Mouse (Mus musculus) midbrain, postnatal 0 days (tissue): ENCODE measurements at regions not wholly inside any gene's neighbourhood (a gene's known extent, or its start where the extent isn't known, plus 50 kb on each side); places are given as distances from the start of the nearest gene placed in this dataset.

Experiments
- ATAC-seq: fragments of 200-750 bp; cut with Nextera tagmentation; 2 replicates; pipeline ENCODE4 v1.8.0; 2017; ENCODE audit warnings: moderate number of reproducible peaks, mild to moderate bottlenecking, moderate TSS enrichment, moderate library complexity; ENCODE audit not compliant: low FRiP score
- DNase-seq: peaks from one replicate; pipeline ENCODE4 v3.0.0-alpha.2; 2015; ENCODE audit warnings: low spot score
- H3K27ac ChIP-seq: fragments of 300-500 bp; sonication (generic); 2 replicates; pipeline ENCODE4 v1.5.1; 2014; ENCODE audit warnings: low read depth, mild to moderate bottlenecking, low read length, mixed read lengths
- H3K27me3 ChIP-seq: fragments of 300-500 bp; sonication (generic); 2 replicates; pipeline ENCODE4 v1.6.1; 2014; ENCODE audit warnings: low read length, control low read depth, mixed read lengths; ENCODE audit not compliant: insufficient read depth
- H3K36me3 ChIP-seq: fragments of 300-500 bp; sonication (generic); 2 replicates; pipeline ENCODE4 v1.6.1; 2014; ENCODE audit warnings: low read length, control low read depth, mixed read lengths; ENCODE audit not compliant: insufficient read depth
- H3K4me1 ChIP-seq: fragments of 300-500 bp; sonication (generic); 2 replicates; pipeline ENCODE4 v1.6.1; 2014; ENCODE audit warnings: mild to moderate bottlenecking, control low read depth, antibody characterized with exemption, low read length, mixed read lengths; ENCODE audit not compliant: insufficient read depth
- H3K4me2 ChIP-seq: fragments of 300-500 bp; sonication (generic); 2 replicates; pipeline ENCODE4 v1.6.1; 2014; ENCODE audit warnings: low read depth, mild to moderate bottlenecking, low read length, mixed read lengths; ENCODE audit not compliant: poor library complexity, severe bottlenecking
- H3K4me3 ChIP-seq: fragments of 300-500 bp; sonication (generic); 2 replicates; pipeline ENCODE4 v1.5.1; 2014; ENCODE audit warnings: low read depth, mild to moderate bottlenecking, low read length, moderate library complexity
- H3K9ac ChIP-seq: fragments of 300-500 bp; sonication (generic); replicated peaks from 2 replicates; pipeline ENCODE4 v1.6.1; 2014; ENCODE audit warnings: mild to moderate bottlenecking, low read length, moderate library complexity, mixed read lengths; ENCODE audit not compliant: poor library complexity, severe bottlenecking
- H3K9me3 ChIP-seq: fragments of 300-500 bp; sonication (generic); 2 replicates; pipeline ENCODE4 v1.6.1; 2016; ENCODE audit warnings: low read length, control low read depth
- CTCF ChIP-seq: IDR thresholded peaks from 2 replicates; pipeline ENCODE4 v1.5.1; 2016; ENCODE audit warnings: antibody characterized with exemption, mild to moderate bottlenecking
- WGBS: fragments of 180-500 bp; shearing (Covaris S2); extraction: QIAGEN DNeasy Blood & Tissue Kit; methylation state at CpG from one replicate; pipeline ENCODE4 v1.1.7; 2014; 5-methylcytosine and 5-hydroxymethylcytosine counted together

- DNase-seq, result no peak
- H3K27ac ChIP-seq, result no peak overlapping the region
- H3K36me3 ChIP-seq, result no peaks in the 10 kb centered on the region
- WGBS, result 96% methylated on average over 2 of the region's 2 CpGs
- H3K27me3 ChIP-seq, result no peaks in the 10 kb centered on the region
- no peaks in the 10 kb centered on the region for H3K9me3 ChIP-seq
- no peaks in the 10 kb centered on the region for H3K4me1 ChIP-seq
- H3K4me2 ChIP-seq, result no peak overlapping the region
- no peak for TF ChIP-seq CTCF
- H3K4me3 ChIP-seq, result no peak overlapping the region
- no peak overlapping the region for H3K9ac ChIP-seq
- no peak for ATAC-seq
These were observed 130.8 kb upstream of the Thbs1 start for GRCm38 (mm10) chr2:117980856-117981255.

- Histone ChIP-seq H3K27me3 (no peaks in the 10 kb centered on the region), H3K27ac (no peak overlapping the region), H3K9ac (no peak overlapping the region), H3K4me1 (no peaks in the 10 kb centered on the region), H3K4me2 (no peak overlapping the region), H3K9me3 (no peaks in the 10 kb centered on the region), H3K4me3 (no peak overlapping the region), H3K36me3 (no peaks in the 10 kb centered on the region)
- 91% methylated on average over 5 of the region's 5 CpGs for WGBS
- no peak for TF ChIP-seq CTCF
- ATAC-seq (no peak), DNase-seq (no peak)
These were observed 127.1 kb upstream of the Thbs1 start for GRCm38 (mm10) chr2:117984569-117984968.

- H3K4me2 ChIP-seq, result no peak overlapping the region
- DNase-seq, result no peak
- no peaks in the 10 kb centered on the region for H3K9me3 ChIP-seq
- TF ChIP-seq CTCF, result no peak
- H3K36me3 ChIP-seq, result no peaks in the 10 kb centered on the region
- WGBS, result 66% methylated on average over 10 of the region's 10 CpGs
- H3K4me1 ChIP-seq, result no peaks in the 10 kb centered on the region
- H3K27me3 ChIP-seq, result no peaks in the 10 kb centered on the region
- no peak overlapping the region for H3K27ac ChIP-seq
- H3K4me3 ChIP-seq, result no peak overlapping the region
- H3K9ac ChIP-seq, result no peak overlapping the region
- no peak for ATAC-seq
These were observed 124.1 kb upstream of the Thbs1 start for GRCm38 (mm10) chr2:117987426-117988215.

GRCm38 (mm10) chr2:117988396-117989173 lies 123.1 kb upstream of the Thbs1 start:
- no peak for TF ChIP-seq CTCF
- Histone ChIP-seq H3K27me3 (no peaks in the 10 kb centered on the region), H3K4me3 (no peak overlapping the region), H3K27ac (no peak overlapping the region), H3K4me2 (no peak overlapping the region), H3K9me3 (no peaks in the 10 kb centered on the region), H3K36me3 (no peaks in the 10 kb centered on the region), H3K4me1 (no peaks in the 10 kb centered on the region), H3K9ac (no peak overlapping the region)
- no peak for ATAC-seq
- DNase-seq, result no peak
- 59% methylated on average over 11 of the region's 11 CpGs for WGBS

- Histone ChIP-seq H3K27ac (no peak overlapping the region), H3K36me3 (no peaks in the 10 kb centered on the region), H3K9ac (no peak overlapping the region), H3K4me3 (no peak overlapping the region), H3K4me2 (no peak overlapping the region), H3K27me3 (no peaks in the 10 kb centered on the region), H3K9me3 (no peaks in the 10 kb centered on the region), H3K4me1 (no peaks in the 10 kb centered on the region)
- DNase-seq, result no peak
- TF ChIP-seq CTCF, result no peak
- no peak for ATAC-seq
- 87% methylated on average over 8 of the region's 8 CpGs for WGBS
These were observed 122.5 kb upstream of the Thbs1 start for GRCm38 (mm10) chr2:117989215-117989614.
